Mouse (Mus musculus): ENCODE results near the gene Cdk16. TPM values are rescaled to one million over a fixed set of nuclear protein-coding genes. Genes with fewer than 3 reads are reported as not detected.

The Cdk16 gene
- 64.9 and 66.2 TPM in 2 replicates for polyA plus RNA-seq (2016; fragmentation: Nextera tagmentation; extraction: Ambion mirVana)

DNA sequence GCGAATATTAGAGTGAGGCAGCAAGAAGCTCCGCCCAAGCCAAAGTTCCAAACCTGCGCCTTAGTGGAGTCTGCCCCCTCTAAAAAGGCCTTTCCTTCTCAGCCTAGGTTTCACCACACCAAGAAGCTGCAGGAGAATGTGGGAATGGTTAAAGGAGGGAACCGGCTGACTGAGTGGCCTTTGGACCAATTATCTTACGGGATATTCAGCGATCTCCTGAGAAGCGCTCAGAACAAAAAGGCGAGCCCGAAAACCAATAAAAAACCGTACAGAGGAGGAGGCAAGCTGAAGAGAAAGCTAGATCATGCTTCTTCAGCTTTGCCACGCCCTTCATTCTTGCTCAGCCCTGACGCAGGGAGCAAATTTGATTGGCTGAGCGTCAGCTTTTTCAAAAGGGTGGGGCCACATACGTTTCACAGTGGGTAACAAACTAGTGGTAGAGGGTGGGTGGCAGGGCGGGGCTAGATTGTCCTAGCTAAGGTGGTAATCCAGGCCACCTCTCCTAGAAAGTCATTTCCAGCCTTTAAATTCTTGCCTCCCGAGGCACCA lies at the start of gene Cdk16:
Cdk16 (plus strand) TSS at position 436 of the 549 bp plus-strand sequence.
- ATAC-seq: peak; percentile 92
- H3K4me2 ChIP-seq: peak within 1 kb of the TSS; percentile 77
- no peaks in the 10 kb centered on the region for H3K27me3 ChIP-seq (replicated peaks)
- H3K4me3 ChIP-seq: peak within 1 kb of the TSS; percentile 81
- H3K4me1 ChIP-seq: peaks cover 18% of the 10 kb centered on the region
- H3K9ac ChIP-seq: peak within 1 kb of the TSS; percentile 91
- H3K9me3 ChIP-seq (replicated peaks): no peaks in the 10 kb centered on the region
- H3K27ac ChIP-seq: peak within 1 kb of the TSS; percentile 94
- WGBS (ENCODE audit: insufficient replicate concordance): 9% methylated on average over 16 of the region's 16 CpGs
- peaks cover 28% of the 10 kb centered on the region for H3K36me3 ChIP-seq

DNA sequence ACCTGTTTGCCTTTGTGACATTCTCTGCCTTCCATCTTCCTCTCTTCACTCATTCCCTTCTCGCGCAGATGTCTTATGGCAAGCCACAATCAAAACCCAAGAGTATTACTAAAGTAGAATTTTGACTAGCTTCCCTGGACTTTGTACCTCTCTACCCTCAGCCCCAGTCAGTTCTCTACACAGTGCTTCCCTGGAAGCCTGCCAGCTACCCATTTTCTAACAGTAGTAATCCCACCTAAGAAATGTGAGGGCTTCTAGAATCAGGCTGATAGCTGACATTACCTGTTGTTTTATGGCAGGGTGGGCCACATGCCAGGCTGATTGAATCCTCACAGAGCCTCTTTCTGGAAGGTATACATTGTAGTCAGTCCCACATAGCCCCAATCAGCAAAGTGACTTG lies 49.6 kb upstream of the Cdk16 start:
- Histone ChIP-seq H3K9ac (no peak overlapping the region), H3K27ac (no peak overlapping the region), H3K27me3 (replicated peaks) (no peaks in the 10 kb centered on the region), H3K9me3 (replicated peaks) (no peaks in the 10 kb centered on the region), H3K4me2 (no peak overlapping the region), H3K4me1 (no peaks in the 10 kb centered on the region), H3K4me3 (no peak overlapping the region), H3K36me3 (peaks cover 82% of the 10 kb centered on the region)
- ATAC-seq: no peak
- WGBS (ENCODE audit: insufficient replicate concordance): 84% methylated on average over 2 of the region's 2 CpGs

DNA sequence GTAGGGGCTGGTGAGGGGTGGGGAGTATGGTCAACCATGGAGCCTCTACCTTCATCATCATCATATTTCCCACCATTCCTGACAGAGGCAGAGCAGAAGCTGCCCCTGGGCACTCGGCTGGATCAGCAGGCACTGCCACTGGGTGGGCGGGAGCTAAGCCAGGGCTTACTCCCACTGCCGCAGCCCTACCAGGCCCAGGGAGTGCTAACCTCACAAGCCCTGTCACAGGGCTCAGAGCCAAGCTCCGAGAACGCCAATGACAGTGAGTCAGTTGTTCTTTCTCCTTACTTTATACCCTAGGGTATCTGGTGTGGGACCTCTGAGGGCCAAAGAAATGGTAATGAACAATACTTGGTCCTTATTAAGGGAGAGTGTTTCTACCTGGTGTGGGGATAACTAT lies 43.0 kb upstream of the Cdk16 start:
- Histone ChIP-seq H3K4me1 (no peaks in the 10 kb centered on the region), H3K4me2 (no peak overlapping the region), H3K36me3 (peaks cover 100% of the 10 kb centered on the region), H3K9me3 (replicated peaks) (no peaks in the 10 kb centered on the region), H3K27ac (no peak overlapping the region), H3K4me3 (no peak overlapping the region), H3K9ac (no peak overlapping the region), H3K27me3 (replicated peaks) (no peaks in the 10 kb centered on the region)
- no peak for ATAC-seq
- WGBS (ENCODE audit: insufficient replicate concordance): 64% methylated on average over 2 of the region's 5 CpGs

GRCm38 (mm10) chrX:20657593-20657992 lies 30.2 kb upstream of the Cdk16 start:
- Histone ChIP-seq H3K9ac (no peak overlapping the region), H3K4me1 (0 out of 2 replicates have a peak, but pooled peaks cover 7% of the 10 kb centered on the region), H3K27ac (no peak overlapping the region), H3K9me3 (replicated peaks) (no peaks in the 10 kb centered on the region), H3K4me3 (peak overlapping the region; percentile 64), H3K27me3 (replicated peaks) (no peaks in the 10 kb centered on the region), H3K36me3 (no peaks in the 10 kb centered on the region), H3K4me2 (peak overlapping the region; percentile 79)
- WGBS (ENCODE audit: insufficient replicate concordance): 22% methylated on average over 5 of the region's 5 CpGs
- ATAC-seq: no peak

GRCm38 (mm10) chrX:20658026-20658652 lies 29.6 kb upstream of the Cdk16 start, which contains the start of gene Uba1:
TSS of gene Uba1 (plus strand) at chrX:20658326.
- H3K9me3 ChIP-seq (replicated peaks): no peaks in the 10 kb centered on the region
- H3K4me2 ChIP-seq: peak within 1 kb of the TSS; percentile 79
- WGBS (ENCODE audit: insufficient replicate concordance): 5% methylated on average over 27 of the region's 27 CpGs
- no peaks in the 10 kb centered on the region for H3K36me3 ChIP-seq
- H3K27me3 ChIP-seq (replicated peaks): no peaks in the 10 kb centered on the region
- peak within 1 kb of the TSS; percentile 79 for H3K27ac ChIP-seq
- 0 out of 2 replicates have a peak, but pooled peaks cover 7% of the 10 kb centered on the region for H3K4me1 ChIP-seq
- peak within 1 kb of the TSS; percentile 70 for H3K9ac ChIP-seq
- peak; percentile 81 for ATAC-seq
- peak within 1 kb of the TSS; percentile 64 for H3K4me3 ChIP-seq

DNA sequence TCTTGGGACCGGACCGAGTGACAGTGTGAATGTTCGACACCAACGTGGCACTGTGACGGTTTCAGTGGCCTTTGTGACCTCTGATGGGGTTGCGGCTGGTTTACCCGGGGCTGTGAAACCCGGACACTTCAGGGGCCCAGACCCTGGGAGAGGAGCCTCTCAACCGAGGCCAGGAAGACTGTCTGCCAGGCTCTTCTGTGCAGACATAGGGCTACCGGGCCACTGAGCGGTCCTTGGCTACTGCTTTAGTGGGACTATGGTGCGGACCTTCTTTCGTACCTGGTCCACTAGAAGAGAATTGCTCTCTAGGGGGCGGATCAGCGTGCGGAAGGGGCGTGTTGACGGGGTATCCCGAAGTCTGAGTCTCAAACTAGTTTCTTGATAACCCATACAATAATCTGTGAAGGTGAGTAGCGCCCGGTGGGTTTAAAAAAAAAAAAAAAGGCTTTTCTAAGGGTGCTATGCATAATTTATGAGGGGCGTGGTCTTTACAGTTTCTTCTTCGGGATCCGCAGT lies 28.8 kb upstream of the Cdk16 start:
- H3K27ac ChIP-seq: peak overlapping the region; percentile 79
- WGBS (ENCODE audit: insufficient replicate concordance): 6% methylated on average over 24 of the region's 24 CpGs
- ATAC-seq: no peak
- H3K4me3 ChIP-seq: peak overlapping the region; percentile 64
- H3K9me3 ChIP-seq (replicated peaks): no peaks in the 10 kb centered on the region
- peak overlapping the region; percentile 79 for H3K4me2 ChIP-seq
- H3K27me3 ChIP-seq (replicated peaks): no peaks in the 10 kb centered on the region
- peaks cover 10% of the 10 kb centered on the region; the same call in 1 of the 2 replicates for H3K4me1 ChIP-seq
- H3K9ac ChIP-seq: peak overlapping the region; percentile 70
- H3K36me3 ChIP-seq: no peaks in the 10 kb centered on the region

DNA sequence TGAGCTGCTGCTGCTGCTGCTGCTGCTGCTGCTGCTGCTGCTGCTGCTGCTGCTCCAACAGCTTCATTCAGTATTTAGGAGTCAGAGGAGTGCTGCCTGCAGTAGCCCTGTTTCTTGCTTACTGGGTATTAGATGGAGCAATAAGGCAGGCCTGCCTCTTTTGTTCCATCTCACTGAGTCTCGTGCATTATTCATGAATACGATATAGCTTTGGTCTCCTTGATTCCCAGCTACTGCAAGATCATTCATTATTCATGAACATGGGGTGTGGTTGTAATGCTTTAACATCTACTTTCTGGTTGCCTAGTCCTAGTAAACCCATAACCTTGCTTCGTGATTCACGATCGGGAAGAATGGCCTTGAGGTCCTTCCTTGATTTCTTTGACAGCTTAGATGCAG lies 25.4 kb upstream of the Cdk16 start:
- WGBS (ENCODE audit: insufficient replicate concordance): 26% methylated on average over 5 of the region's 5 CpGs
- peak overlapping the region; percentile 58; the same call in 1 of the 2 replicates for H3K27ac ChIP-seq
- no peaks in the 10 kb centered on the region for H3K9me3 ChIP-seq (replicated peaks)
- no peak for ATAC-seq
- peaks cover 29% of the 10 kb centered on the region for H3K36me3 ChIP-seq
- no peak overlapping the region for H3K9ac ChIP-seq
- peaks cover 33% of the 10 kb centered on the region for H3K4me1 ChIP-seq
- peak overlapping the region; percentile 72; the same call in 1 of the 2 replicates for H3K4me3 ChIP-seq
- H3K27me3 ChIP-seq (replicated peaks): no peaks in the 10 kb centered on the region
- peak overlapping the region; percentile 6; the same call in 1 of the 2 replicates for H3K4me2 ChIP-seq

GRCm38 (mm10) chrX:20662716-20663443 lies 24.9 kb upstream of the Cdk16 start:
- ATAC-seq: peak; percentile 82
- Histone ChIP-seq H3K36me3 (peaks cover 35% of the 10 kb centered on the region), H3K4me1 (peaks cover 33% of the 10 kb centered on the region), H3K27ac (peak overlapping the region; percentile 86), H3K27me3 (replicated peaks) (no peaks in the 10 kb centered on the region), H3K9me3 (replicated peaks) (no peaks in the 10 kb centered on the region), H3K9ac (peak overlapping the region; percentile 82), H3K4me2 (peak overlapping the region; percentile 74), H3K4me3 (peak overlapping the region; percentile 72)
- WGBS (ENCODE audit: insufficient replicate concordance): 11% methylated on average over 27 of the region's 28 CpGs

DNA sequence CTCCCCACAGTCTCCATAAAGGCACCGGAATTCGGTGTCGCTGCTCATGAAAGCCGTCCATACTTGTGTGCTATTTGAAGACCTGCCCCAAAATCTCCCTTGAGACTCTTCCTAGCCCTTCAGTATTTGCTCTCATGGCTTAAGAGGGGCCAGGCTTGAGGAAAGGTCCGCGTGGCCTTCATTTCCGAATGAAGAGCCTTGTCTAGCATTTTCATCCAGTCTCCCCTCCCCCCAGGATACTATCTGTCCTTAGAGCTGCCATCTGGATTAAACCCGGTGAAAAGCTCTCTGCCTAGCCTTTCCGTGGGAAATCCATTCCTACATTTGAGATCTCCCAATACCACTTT lies 24.3 kb upstream of the Cdk16 start:
- H3K4me3 ChIP-seq: peak overlapping the region; percentile 72
- peak; percentile 18; the same call in 1 of the 2 replicates for ATAC-seq
- H3K36me3 ChIP-seq: peaks cover 40% of the 10 kb centered on the region
- peak overlapping the region; percentile 86 for H3K27ac ChIP-seq
- H3K9ac ChIP-seq: peak overlapping the region; percentile 82
- H3K9me3 ChIP-seq (replicated peaks): no peaks in the 10 kb centered on the region
- WGBS (ENCODE audit: insufficient replicate concordance): 13% methylated on average over 9 of the region's 9 CpGs
- peaks cover 33% of the 10 kb centered on the region for H3K4me1 ChIP-seq
- H3K4me2 ChIP-seq: peak overlapping the region; percentile 74
- H3K27me3 ChIP-seq (replicated peaks): no peaks in the 10 kb centered on the region

- Histone ChIP-seq H3K36me3 (peaks cover 28% of the 10 kb centered on the region), H3K4me3 (peak overlapping the region; percentile 81), H3K27ac (peak overlapping the region; percentile 94), H3K4me2 (peak overlapping the region; percentile 77), H3K4me1 (peaks cover 18% of the 10 kb centered on the region), H3K27me3 (replicated peaks) (no peaks in the 10 kb centered on the region), H3K9me3 (replicated peaks) (no peaks in the 10 kb centered on the region), H3K9ac (peak overlapping the region; percentile 91)
- peak; percentile 87 for ATAC-seq
- WGBS (ENCODE audit: insufficient replicate concordance): 14% methylated on average over 31 of the region's 33 CpGs
Measured at GRCm38 (mm10) chrX:20688068-20688547, 354 bp downstream of the Cdk16 start.

- Histone ChIP-seq H3K36me3 (peaks cover 28% of the 10 kb centered on the region), H3K9me3 (replicated peaks) (no peaks in the 10 kb centered on the region), H3K9ac (peak overlapping the region; percentile 91), H3K4me3 (peak overlapping the region; percentile 81), H3K4me1 (peaks cover 18% of the 10 kb centered on the region), H3K27ac (peak overlapping the region; percentile 94), H3K4me2 (peak overlapping the region; percentile 77), H3K27me3 (replicated peaks) (no peaks in the 10 kb centered on the region)
- ATAC-seq: peak; percentile 44
- WGBS (ENCODE audit: insufficient replicate concordance): 5% methylated on average over 28 of the region's 35 CpGs
Measured at GRCm38 (mm10) chrX:20688615-20689014, 861 bp downstream of the Cdk16 start.

Data from liver, embryonic 12.5 days (tissue).